Mouse (Mus musculus) R1 (cell line): ENCODE data around the gene Ppil1.
A peak's percentile ranks its signal among the peaks of the same experiment; 100 is the strongest.
"Not testable (repeated sequence)": the region's sequence is repeated elsewhere in the genome, so short reads cannot be mapped to it uniquely, and the experiment has no call there.

Experiments
- DNase-seq: peaks from one replicate; pipeline ENCODE4 v3.0.0-alpha.2; 2018; ENCODE audit warnings: low read depth, low spot score

Ppil1 gene

DNA sequence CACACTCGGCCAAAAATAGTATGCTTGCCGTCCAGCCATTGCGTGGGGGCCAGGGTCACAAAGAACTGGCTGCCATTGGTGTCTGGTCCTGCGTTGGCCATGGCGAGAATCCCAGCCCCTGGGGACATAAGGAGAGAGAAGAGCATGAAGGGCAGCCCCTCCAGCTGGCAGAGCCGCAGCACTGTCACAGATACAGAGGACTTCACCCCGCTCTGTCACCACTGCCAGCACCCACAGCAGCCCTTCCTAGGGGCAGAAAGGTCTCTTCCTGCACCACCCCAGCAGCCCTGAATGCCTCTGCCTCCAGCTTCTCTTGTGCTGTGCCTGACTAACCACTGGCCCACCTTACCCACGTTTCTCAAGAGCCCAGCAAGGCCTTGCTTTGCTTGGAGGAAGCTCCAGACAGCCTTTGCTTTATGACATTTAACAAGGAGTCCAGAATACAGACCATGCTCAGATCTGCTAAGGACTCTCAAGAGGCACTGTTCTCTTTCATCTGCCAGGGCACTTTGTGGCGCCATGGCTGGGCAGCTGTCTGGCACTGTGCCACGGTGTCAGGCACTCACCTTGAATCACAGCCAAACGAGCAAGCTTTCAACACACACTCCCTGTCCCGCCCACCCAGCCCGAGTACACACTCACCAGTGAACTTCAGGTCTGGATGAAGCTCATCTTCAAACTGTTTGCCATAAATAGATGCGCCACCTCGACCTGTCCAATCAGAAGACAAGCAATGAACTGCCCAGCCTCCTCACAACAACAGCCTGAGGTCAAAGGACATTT, 12.2 kb downstream of the Ppil1 start:
- DNase-seq: no peak

DNA sequence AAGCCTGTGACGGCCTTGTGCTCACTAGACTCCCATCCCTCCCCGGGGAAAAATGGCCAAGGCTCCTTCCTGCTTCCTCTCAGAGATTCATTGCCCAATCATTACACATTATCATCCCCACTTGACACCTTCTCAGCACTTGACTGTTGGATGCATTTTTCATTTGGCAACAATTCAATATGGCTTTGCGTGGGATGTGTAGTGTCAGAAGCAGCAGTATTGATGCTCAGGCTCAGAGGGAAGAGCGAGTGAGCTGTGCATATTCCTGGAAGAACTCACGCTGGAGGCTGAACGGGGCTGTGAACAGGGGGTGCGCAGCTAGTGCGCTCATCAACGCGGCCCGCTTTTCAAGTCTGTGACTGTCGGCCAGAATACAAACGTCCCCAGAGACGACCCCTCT, 13.0 kb downstream of the Ppil1 start:
- not testable (repeated sequence) for DNase-seq

DNA sequence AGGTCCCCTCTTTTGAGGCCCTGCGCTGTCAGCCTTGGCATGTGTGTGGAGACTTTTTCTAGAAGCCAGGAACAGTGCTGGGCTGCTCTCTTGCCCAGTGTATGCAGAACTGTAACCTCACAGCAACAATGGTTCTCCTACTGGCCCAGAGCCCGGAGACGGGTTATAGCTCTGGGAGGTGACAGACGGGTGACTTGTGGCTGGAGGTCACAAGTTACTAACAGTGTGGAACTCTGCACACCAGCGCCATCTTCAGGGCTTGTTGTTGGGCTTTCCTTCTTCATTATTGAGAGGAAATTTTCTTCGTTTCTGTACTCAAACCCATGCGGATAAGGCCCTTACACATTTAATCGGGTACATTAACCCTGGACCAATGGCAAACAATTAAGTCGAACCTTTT, 14.5 kb downstream of the Ppil1 start:
- no peak for DNase-seq

DNA sequence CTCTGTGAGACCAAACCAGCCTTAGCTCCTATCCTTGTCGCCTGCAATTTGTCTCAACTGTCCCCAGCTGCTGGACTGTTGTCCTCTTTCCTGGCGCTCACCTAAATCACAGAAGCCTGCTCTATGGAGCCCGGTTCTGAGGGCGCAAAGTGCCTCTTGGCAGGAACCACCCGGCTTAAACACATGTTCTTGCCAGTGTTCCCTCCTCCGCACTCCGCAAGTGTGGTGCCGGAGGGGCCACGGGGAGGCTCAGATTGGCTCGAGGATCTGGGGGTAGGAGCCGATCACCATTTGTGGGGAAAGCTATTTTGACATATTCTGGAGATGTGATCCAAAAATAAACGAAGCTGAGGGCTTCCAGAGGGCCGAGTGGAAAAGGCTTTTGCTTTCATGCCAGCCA, 16.1 kb downstream of the Ppil1 start:
- DNase-seq: no peak

DNA sequence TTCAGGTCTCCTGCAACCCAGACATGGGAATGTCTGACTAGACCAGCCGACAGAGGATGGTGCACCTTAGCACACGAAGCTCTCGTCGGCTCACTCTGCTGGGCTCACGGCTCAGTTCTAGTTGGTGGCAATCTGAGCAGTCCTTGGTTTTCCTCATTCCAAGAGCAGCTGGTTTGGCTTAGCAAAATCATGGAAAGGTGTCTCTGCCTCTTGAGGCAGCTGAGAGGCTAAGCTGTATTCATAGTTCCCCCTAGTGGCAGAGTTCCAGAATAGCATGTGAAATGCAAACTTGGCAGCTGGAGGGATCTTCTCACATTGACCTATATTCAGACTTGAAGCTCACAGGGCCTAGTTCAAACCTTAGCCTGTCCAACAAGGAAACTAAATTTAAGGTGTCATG, 17.4 kb downstream of the Ppil1 start:
- DNase-seq: peak; percentile 89

DNA sequence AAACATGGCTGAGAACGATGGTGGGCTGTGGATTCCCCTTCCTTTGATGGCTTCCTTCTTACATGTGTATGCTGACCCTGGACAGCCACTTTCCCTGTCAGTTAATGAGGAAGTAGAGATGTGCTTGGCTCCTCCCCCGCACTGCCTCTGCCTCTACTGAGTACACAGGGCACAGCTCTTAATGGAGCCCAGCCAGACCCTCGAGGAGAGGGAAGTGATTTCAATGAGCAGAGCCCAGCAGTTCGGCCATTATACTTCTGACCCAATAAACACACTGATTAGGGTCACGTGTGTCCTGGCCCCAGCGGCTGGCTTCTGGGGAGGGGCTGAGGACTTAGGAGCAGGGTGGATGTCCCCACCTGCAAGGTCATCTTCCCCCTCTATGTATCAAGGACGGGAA, 18.3 kb downstream of the Ppil1 start:
- DNase-seq: peak; percentile 42

DNA sequence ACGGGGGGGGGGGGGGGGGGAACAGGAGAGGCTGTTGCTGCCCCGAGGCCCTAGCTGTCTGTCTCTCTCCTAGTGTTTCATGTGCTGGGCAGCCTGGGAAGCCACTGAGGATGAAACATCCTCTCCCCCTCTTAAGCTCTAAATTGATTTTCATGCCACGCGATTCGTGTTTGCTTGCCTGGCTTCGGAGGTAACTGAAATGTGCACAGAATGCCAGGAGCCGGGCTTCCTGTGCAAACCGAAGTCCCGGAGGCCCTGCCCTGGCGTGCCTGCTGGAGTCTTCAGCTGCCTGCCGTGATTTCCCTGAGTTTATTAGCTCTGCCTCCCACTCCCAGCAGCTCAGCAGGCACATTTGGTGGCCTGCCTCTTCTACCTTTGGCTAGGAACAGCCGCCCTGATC, 19.1 kb downstream of the Ppil1 start:
- no peak for DNase-seq

DNA sequence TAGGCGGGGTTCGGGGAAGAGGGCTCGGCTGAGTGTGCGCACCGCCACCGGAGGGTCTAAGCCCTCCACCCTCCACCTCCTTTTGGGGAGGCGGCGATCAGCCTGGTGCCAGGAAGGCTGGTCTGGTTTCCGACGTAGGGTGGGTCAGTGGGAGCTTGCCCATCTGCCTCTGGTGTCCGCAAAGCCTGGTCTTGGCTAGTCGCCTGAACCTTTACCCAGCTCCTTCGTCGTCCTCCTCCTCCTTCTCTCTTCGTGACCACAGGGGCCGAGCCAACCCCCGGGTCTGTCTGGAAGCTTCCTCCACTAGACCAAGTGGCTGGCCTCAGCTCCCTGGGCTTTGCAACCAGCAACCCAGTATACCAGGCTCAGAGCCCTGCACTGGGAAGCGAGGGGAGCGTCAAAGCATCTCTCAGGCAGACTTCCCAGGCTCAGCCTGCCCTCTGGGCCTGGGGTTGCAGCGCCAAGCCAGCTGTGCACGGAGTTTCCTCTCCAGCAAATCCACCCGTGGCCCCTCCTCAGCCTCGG, 25.5 kb downstream of the Ppil1 start:
- no peak for DNase-seq

DNA sequence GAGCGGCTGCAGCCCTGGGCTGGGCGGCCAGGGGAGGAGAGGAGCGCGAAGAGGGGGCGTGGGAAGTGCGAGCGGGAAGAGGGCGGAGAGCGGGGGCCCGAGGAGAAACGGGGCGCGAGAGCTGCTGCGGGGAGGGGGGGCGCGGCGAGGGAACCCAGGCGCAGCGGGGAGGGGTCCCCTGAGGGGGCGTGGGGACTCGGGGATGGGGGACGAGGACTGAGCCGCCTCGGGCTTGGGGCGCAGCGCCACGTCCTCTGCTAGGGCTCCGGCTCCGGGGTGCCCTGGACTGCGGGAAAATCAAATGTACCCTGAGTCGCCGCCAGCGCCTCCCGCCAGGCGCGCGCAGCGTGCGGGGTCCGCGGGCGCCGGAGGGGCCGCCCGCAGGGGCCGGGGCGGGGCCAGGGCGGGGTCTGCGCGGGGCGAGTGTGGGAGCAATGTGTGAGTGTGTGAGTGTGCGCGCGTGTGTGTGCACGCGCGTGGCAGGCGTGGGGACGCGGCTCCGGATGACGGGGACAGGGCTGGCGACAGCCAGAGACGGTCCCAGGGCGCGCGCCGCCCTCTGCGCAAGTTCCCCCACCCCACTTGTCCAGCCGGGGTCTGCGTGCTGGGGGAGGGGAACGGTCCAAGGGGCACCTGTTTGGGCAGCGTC, 26.1 kb downstream of the Ppil1 start, which contains the start of gene Cpne5:
Cpne5 (minus strand) TSS at position 396 of the 649 bp plus-strand sequence.
- DNase-seq: no peak

DNA sequence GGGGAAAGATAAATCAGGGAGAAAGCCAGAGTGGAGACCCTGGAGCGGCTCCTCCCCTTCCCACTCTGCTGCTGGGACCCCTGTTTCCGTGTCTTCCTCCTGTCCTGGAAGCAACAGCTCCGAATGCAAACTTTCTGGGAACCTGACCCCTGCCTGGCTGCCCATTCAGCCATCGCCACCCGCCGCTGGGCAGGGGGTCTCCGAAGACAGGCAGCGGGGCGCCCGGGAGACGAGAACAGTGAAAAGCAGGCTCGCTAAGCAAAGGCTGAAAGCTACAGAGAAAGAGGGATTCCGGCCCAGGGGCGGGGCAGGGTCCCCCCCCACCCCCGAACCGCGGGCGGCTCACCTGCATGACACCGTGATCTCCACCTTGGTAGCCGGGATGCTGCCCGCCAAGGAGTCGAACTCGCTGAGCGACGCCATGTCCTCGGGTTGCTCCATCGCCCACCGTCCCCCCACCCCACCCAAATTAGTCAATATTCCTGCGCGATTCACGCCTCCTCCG, 26.7 kb downstream of the Ppil1 start:
- DNase-seq: no peak

DNA sequence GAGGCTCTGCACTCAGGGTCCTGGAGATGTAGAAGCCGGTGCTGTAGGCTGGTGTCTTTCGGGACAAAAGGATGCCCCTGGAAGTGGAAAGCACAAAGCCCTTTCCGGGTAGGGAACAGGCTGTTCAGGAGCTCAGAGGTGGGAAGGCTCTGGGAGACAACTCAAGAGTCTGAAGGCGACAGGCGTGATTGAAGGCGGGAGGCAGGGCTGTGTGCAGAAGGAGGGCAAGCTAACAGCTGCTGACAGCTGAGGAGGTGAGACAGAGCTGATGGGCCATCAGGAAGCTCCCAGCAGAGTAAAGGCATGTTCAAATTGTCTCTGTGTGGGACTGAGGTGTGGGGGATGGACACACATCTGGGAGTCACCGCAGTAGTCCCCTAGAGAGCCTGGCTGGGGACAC, 27.9 kb downstream of the Ppil1 start:
- DNase-seq: no peak

DNA sequence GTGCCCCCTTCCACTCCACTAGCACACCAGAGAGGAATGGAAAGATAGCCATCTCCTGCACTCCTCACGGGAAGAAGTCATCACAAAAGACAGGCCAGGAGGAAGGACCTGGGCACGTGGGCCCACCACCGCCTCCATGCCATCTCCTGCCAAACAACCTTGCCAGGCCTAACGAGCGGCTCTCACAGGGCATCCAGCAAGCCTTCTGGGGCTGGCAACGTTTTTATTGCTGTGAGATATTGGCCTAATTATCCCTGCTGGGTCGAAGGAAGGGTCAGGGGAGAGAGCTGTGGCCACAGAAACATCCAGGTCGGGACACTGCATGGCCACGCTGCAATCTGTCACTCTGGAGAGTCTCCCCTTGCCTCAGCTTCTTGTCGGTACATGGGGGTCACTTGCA, 32.9 kb downstream of the Ppil1 start:
- no peak for DNase-seq

DNA sequence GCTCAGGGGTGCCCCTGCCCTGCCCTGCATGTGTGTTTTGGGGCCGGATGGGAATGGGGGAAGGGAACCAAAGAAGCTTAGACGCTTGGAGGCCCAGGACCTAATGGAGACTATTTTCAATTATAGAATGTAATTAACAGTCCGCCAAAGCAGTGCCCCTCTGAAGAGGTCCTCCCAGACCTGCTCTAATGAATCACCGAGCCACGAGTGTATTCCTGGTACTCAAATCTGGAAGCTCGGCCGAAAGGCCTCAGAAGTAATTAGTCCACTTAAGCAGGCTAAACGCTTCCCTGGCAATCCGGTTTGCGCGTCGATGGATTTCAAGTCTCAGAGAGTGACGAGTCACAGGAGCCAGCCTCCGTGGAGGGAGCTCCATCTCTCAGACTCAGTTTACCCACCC, 43.4 kb downstream of the Ppil1 start:
- DNase-seq: no peak

DNA sequence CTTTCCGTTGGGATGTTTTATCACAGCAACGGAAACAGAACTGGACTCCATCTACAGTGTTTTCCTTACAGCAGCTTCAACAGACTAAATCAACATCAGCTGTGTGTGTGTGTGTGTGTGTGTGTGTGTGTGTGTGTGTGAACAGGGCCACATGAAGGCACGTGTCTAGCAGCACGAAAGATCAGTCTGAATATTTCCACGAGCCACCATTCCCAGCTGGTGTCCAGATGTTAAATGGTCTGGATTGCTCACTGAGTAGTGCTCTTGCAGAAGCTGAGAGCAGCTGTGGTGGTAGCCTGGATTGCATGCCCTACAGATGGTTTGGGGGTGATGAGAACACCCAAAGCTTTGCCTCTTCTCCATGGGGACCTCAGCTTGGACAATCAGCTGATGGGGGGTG, 46.0 kb downstream of the Ppil1 start:
- DNase-seq: no peak

DNA sequence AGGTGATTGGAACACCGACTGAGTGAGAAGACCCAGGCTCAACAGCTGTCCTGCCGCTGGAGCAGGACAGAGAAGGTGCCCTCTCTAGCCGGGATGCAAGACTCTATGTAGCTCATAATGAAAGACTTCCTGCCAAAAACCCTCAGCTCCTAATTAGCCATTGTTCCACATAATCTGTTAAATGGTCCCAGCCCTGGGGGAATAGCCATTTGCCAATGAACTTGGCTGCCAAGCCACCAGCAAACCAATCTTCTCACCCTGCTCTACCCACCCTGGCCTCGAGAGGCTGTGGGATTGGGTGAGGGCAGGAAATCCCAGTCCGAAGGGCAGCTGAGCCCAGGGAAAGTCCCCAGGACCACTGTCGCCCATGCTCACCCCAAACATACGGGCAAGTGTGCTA, 47.9 kb downstream of the Ppil1 start:
- no peak for DNase-seq

DNA sequence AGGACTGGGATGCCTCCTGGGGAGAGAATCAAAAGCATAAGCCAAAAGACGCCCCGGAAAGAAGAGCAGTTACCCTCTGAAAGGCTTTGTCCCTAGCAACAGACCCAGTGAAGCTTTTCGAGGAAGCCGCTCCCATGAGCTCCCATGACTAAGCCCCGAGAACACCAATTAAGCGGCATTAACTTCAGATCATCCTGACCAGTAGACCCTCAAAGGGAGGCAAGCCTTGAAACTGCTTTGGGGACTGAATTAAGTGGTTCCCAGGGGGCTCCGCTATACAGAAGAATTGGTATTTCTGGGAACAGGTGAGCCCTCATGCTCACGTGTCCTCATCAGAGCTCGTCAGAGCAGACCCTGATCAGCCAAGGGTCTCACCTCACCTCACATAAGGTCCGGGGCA, 49.3 kb downstream of the Ppil1 start:
- peak; percentile 32 for DNase-seq

DNA sequence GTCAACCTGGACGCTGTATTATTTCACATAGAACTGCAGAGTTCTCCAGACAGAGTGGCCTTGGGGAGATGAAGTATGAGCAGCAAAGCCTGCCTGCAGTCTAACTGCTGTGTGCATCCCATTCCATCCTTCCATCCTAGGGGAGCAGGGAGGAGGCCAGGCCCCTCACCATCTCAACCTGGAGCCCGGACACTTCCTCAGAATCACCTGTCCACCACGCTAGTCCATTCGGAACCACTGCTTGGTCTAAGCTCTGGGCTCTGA, 49.9 kb downstream of the Ppil1 start:
- no peak for DNase-seq

DNA sequence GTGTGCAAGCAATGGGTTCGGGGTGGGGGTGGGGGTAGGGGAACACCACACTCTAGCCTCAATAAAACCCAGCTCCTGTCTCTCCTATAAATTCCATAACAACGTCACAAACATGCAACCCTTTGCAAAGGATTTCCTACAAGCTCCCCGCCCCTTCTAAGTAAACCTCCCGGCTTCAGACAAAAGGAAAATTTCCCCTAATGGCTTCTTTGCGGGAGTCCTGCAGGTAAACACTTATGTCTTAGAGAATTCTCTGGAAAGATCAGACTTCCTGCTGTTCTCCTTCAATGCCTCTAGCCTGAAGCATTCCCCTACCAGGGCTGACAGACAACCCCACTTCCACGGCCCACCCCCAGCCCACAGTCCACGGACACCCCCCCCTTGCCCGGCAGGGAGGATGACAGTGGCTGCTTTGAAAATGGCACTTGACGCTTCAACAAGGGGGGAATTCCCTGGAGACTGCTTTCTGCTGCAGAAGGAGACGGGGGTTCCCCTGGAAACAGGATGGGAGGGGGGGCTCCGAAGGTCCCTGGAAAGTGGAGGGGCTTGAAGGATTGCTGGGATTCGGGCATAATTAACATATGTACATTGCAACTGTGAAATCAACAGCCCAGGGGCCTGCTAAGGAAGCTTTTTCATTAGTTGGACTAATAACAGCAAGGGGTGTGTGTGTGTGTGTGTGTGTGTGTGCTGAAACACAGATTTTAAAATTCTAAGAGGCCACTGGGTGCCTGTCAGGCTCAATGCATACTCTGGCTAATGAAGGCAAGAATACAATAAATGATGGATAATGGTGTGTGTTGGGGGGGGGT, 50.4 kb downstream of the Ppil1 start:
- peak; percentile 98 for DNase-seq

DNA sequence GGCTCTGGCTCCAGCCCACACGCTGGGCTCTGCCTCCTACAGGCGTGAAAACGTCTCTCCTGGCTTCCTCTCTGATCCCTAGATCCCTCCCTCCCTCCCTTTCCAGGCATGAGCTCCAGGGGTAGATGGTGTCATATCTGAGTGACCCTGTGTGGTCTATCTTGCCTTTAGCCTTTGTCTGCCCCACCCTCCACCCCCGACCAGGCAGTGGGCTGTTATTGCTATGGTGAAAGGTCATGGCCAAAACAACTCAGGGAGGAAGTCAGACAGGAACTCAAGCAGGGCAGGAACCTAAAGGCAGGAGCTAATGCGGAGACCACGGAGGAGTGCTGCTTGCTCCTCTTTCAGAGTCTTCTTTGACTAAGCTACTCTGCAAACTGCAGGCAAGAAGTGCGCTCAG, 52.1 kb downstream of the Ppil1 start:
- peak; percentile 95 for DNase-seq

DNA sequence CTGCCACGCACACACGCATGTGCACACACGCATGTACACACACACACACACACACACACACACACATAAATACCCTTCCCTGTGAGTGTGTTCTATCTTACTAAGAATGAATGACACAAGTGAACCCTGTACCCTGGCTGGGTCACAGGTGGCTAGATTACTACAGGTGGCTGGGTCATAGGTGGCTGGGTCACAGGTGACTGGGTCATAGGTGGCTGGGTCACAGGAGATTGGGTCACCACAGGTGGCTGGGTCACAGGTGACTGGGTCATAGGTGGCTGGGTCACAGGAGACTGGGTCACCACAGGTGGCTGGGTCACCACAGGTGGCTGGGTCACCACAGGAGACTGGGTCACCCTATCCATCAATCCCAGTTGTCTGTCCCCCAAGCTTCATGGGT, 53.9 kb downstream of the Ppil1 start:
- no peak for DNase-seq

DNA sequence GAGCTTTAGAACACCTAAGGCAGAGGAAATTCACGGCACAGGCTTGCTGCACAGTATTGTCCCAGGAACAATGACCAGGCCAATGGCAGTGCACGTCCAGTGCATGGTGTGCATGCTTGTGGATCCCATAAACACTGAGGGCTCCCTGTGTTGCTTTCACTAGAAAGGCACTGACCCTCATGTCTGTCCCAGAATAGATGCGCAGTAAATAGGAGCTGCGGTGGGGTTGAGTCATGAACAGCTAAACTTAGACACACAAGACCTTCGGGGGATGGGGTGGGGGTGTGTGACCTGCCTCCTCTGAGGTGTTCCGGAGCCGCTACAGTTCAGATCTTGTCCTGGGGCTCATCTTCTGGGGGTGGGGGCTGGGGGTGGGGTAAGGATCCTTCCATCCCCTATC, 57.9 kb downstream of the Ppil1 start:
- no peak for DNase-seq

DNA sequence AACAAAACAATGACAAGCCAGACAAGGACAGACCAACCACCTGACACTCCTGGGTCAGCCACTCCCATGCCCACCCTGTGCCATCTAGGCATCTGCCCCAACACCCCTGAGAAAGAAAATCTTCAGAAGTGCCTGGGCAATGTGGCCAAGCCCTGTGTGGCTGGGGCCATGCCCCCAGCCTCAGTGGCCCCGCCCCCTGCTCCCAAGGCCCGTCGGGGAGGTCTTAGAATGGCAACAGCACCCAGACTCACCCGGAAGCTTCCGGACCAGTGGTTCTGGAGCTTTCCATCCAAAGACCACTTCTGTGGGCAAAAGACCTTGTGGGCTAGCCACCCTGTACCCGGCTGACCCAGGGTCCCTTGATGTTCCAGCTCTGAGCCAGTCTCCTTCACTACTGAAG, 61.4 kb downstream of the Ppil1 start:
- DNase-seq: peak; percentile 63
